Mouse (Mus musculus): Measurements from ENCODE around the gene Supt20. TPM values are rescaled to one million over a fixed set of nuclear protein-coding genes. Genes with fewer than 3 reads are reported as not detected.

Supt20 gene
- 10 to 100 TPM; 88.9 to 90.4 TPM for total RNA-seq (2021)
- long read RNA-seq, experiment 1, partial matches to known transcripts = 7 of 30 reads
- long read RNA-seq, experiment 1, other reads (novel, unspliced or antisense) = 22 of 30 reads
- long read RNA-seq, experiment 2, partial matches to known transcripts = 12 of 63 reads
- long read RNA-seq, experiment 2, other reads (novel, unspliced or antisense) = 50 of 63 reads

GRCm38 (mm10) chr3:54692202-54693055 lies at the start of gene Supt20:
Supt20 (plus strand) TSS chr3:54692807.
- peak; percentile 72 to 86 for DNase-seq (ENCODE audit: low spot score in 2 of 2)

GRCm38 (mm10) chr3:54642851-54643250 lies 49.8 kb upstream of the Supt20 start:
- no peak for DNase-seq (ENCODE audit: low spot score in 2 of 2)

- DNase-seq (ENCODE audit: low spot score in 2 of 2) = no peak
Observed at GRCm38 (mm10) chr3:54647583-54647982, 45.0 kb upstream of the Supt20 start.

- no peak for DNase-seq (ENCODE audit: low spot score in 2 of 2)
Observed at GRCm38 (mm10) chr3:54651576-54651975, 41.0 kb upstream of the Supt20 start.

- no peak for DNase-seq (ENCODE audit: low spot score in 2 of 2)
Observed at GRCm38 (mm10) chr3:54654169-54654568, 38.4 kb upstream of the Supt20 start.

- no peak for DNase-seq (ENCODE audit: low spot score in 2 of 2)
Observed at GRCm38 (mm10) chr3:54657090-54657489, 35.5 kb upstream of the Supt20 start.

- no peak for DNase-seq (ENCODE audit: low spot score in 2 of 2)
Observed at GRCm38 (mm10) chr3:54657888-54658626, 34.5 kb upstream of the Supt20 start.

- no peak for DNase-seq (ENCODE audit: low spot score in 2 of 2)
Observed at GRCm38 (mm10) chr3:54659736-54660135, 32.9 kb upstream of the Supt20 start.

- no peak for DNase-seq (ENCODE audit: low spot score in 2 of 2)
Observed at GRCm38 (mm10) chr3:54662411-54662810, 30.2 kb upstream of the Supt20 start.

GRCm38 (mm10) chr3:54668141-54668540 lies 24.5 kb upstream of the Supt20 start:
- DNase-seq (ENCODE audit: low spot score in 2 of 2) = no peak

- DNase-seq (ENCODE audit: low spot score in 2 of 2) = no peak
Observed at GRCm38 (mm10) chr3:54668722-54669121, 23.9 kb upstream of the Supt20 start.

GRCm38 (mm10) chr3:54669559-54669958 lies 23.0 kb upstream of the Supt20 start:
- DNase-seq (ENCODE audit: low spot score in 2 of 2) = no peak

GRCm38 (mm10) chr3:54672111-54672510 lies 20.5 kb upstream of the Supt20 start:
- no peak for DNase-seq (ENCODE audit: low spot score in 2 of 2)

- DNase-seq (ENCODE audit: low spot score in 2 of 2) = no peak
Observed at GRCm38 (mm10) chr3:54672557-54673529, 19.8 kb upstream of the Supt20 start.

- DNase-seq (ENCODE audit: low spot score in 2 of 2) = no peak
Observed at GRCm38 (mm10) chr3:54676818-54677217, 15.8 kb upstream of the Supt20 start.

GRCm38 (mm10) chr3:54681310-54682204 lies 11.1 kb upstream of the Supt20 start:
- no peak for DNase-seq (ENCODE audit: low spot score in 2 of 2)

- no peak for DNase-seq (ENCODE audit: low spot score in 2 of 2)
Observed at GRCm38 (mm10) chr3:54685202-54685601, 7.4 kb upstream of the Supt20 start.

- DNase-seq (ENCODE audit: low spot score in 2 of 2) = no peak
Observed at GRCm38 (mm10) chr3:54687245-54687644, 5.4 kb upstream of the Supt20 start.

- DNase-seq (ENCODE audit: low spot score in 2 of 2) = no peak
Observed at GRCm38 (mm10) chr3:54689091-54689490, 3.5 kb upstream of the Supt20 start.

GRCm38 (mm10) chr3:54693056-54693415 lies 429 bp downstream of the Supt20 start:
- DNase-seq (ENCODE audit: low spot score in 2 of 2) = no peak

Measured in adrenal gland, postnatal 4 days (tissue).